ENCODE assay signal across 12 mouse cellular contexts in the genomic region with DNA sequence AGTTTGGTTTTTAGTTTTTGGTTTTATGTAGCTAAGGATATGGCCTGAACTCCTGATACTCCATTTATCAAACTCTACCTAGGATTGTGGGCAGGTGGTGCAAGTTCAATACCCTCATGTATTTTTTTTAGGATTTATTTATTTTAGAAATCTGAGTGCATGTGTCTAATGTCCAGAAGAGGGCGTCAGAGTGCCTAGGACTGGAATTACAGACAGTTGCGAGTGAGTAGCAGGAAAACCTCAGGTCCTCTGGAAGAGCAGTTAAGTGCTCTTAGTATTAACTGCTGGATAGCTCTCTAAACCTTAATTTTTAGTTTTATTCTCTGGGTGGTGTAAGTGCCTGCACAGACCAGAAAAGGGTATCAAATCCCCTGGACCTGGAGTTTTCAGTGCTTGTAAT. TPM values are rescaled to one million over a fixed set of nuclear protein-coding genes. Genes with fewer than 3 reads are reported as not detected.
DNase-seq lines count a peak whose midpoint lies in the region; ATAC-seq and TF ChIP-seq lines count a peak whose summit lies in the region.
"Had no signal": no experiment of that assay in that cellular context is flagged by ENCODE, and none has a peak within 500 bp of the region (broad histone marks: within the 10 kb centered on the region; RNA-seq: fewer than 3 reads in every experiment).

No protein-coding gene starts in this region.

- DNase-seq in embryo, embryonic 10 days (ENCODE audit: low spot score) = peak; percentile 51
- DNase-seq in embryo, embryonic 9.5 days (ENCODE audit: extremely low spot score) = no peak
- DNase-seq in liver, postnatal 0 days = no peak
- DNase-seq in liver = no peak
- DNase-seq in c-Kit-positive CD71-negative TER-119-negative erythroid progenitor cells, embryonic 14.5 days (ENCODE audit: low read depth) = peak; percentile 25
- peak; percentile 34 for DNase-seq in retina, embryonic 14.5 days (ENCODE audit: low spot score)
- DNase-seq in urinary bladder, postnatal 14 days (ENCODE audit: low spot score) = no peak
- no peak for DNase-seq in heart, postnatal 10 days
- DNase-seq: gastrocnemius, postnatal 36 days; kidney, postnatal 10 days; liver, embryonic 13.5 days had no signal

- H3K4me3 ChIP-seq in liver, postnatal 0 days (ENCODE audit: low read depth, low read length) = no peak overlapping the region
- H3K4me3 ChIP-seq: liver, embryonic 13.5 days; neural tube, embryonic 13.5 days had no signal

- H3K9me3 ChIP-seq in liver, postnatal 0 days (ENCODE audit: low read length) = no peaks in the 10 kb centered on the region
- H3K9me3 ChIP-seq: neural tube, embryonic 13.5 days had no signal

- no peak for TF ChIP-seq EP300 in liver, postnatal 0 days (IDR thresholded peaks at IDR 0.05; ENCODE audit: low read depth)

- no peaks in the 10 kb centered on the region for H3K27me3 ChIP-seq in liver, postnatal 0 days (ENCODE audit: insufficient read depth, low read length)
- H3K27me3 ChIP-seq: liver, embryonic 13.5 days; neural tube, embryonic 13.5 days had no signal

- no peaks in the 10 kb centered on the region for H3K36me3 ChIP-seq in liver, postnatal 0 days (replicated peaks; ENCODE audit: insufficient read depth, low read length)
- H3K36me3 ChIP-seq: liver, embryonic 13.5 days had no signal

- H3K27ac ChIP-seq in liver, postnatal 0 days (ENCODE audit: low read depth) = no peak overlapping the region
- H3K27ac ChIP-seq: liver, embryonic 13.5 days; neural tube, embryonic 13.5 days had no signal

- intact Hi-C loops in heart, postnatal 10 days (cut with DNase I) = loop anchor here (5.0 kb wide), 1 partner anchor 155 kb away; no protein-coding TSS in a partner anchor

- no peak overlapping the region for H3K4me2 ChIP-seq in liver, postnatal 0 days (ENCODE audit: low read depth, low read length)
- H3K4me2 ChIP-seq: liver, embryonic 13.5 days; neural tube, embryonic 13.5 days had no signal

- TF ChIP-seq CTCF in liver, postnatal 0 days (IDR thresholded peaks at IDR 0.05; ENCODE audit: low read depth) = peak; percentile 76

- no peak for ATAC-seq in liver, postnatal 0 days

- WGBS in liver, postnatal 0 days (ENCODE audit: insufficient replicate concordance) = 28% methylated on average over 2 of the region's 2 CpGs

- H3K4me1 ChIP-seq in liver, postnatal 0 days (ENCODE audit: insufficient read depth) = no peaks in the 10 kb centered on the region

- no peak overlapping the region for H3K9ac ChIP-seq in liver, postnatal 0 days (replicated peaks)
- H3K9ac ChIP-seq: liver, embryonic 13.5 days; neural tube, embryonic 13.5 days had no signal

RNA-seq across cellular contexts. Expression of gene Kdm7a, which starts 19.4 kb away (rescaled TPM):
- 3.6 and 4.2 TPM in 2 replicates for polyA plus RNA-seq in liver, postnatal 0 days (2015; fragmentation: Nextera tagmentation; extraction: Ambion mirVana)
- 10 to 100 TPM; 17.6 to 21.0 TPM for total RNA-seq in heart, postnatal 10 days (2021)

Comparison
In these comparisons a context has a peak if more than half of its experiments do, and no peak if none do; other contexts are left out.
1. DNase-seq: peak in embryo, embryonic 10 days (single experiment), c-Kit-positive CD71-negative TER-119-negative erythroid progenitor cells, embryonic 14.5 days (single experiment) and retina, embryonic 14.5 days (single experiment); none in embryo, embryonic 9.5 days (single experiment), liver, postnatal 0 days (single experiment), liver (single experiment), urinary bladder, postnatal 14 days (single experiment) and heart, postnatal 10 days (0 of 2).